In the genomic region with DNA sequence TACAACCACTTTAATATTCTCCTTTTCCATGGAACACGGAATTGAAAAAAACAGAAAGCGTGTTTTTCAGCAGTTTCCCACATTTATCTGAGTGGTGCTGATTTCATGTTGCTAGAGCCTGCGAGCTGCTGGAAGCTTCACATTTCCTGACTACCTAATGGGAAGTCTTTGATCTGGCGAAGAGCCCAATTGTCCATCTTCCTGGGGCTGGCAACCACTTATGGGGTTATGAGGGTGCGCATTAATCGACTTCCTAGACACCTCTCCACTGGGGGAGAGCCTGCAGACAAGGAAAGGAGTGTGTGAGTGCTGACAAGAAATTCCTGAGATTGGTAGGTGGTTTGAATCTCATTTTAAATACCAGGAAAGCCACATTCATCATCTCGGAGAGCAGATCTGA, we compare ENCODE assay signal across 13 mouse cellular contexts.
DNase-seq lines count a peak whose midpoint lies in the region; ATAC-seq and TF ChIP-seq lines count a peak whose summit lies in the region.
"Had no signal": no experiment of that assay in that cellular context is flagged by ENCODE, and none has a peak within 500 bp of the region (broad histone marks: within the 10 kb centered on the region; RNA-seq: fewer than 3 reads in every experiment).

No protein-coding gene starts in this region.

- 0 out of 2 replicates have a peak overlapping the region, but pooled peaks have one; percentile 24 for H3K27ac ChIP-seq in gastrocnemius, adult 2 months
- H3K27ac ChIP-seq in neural tube, embryonic 11.5 days (ENCODE audit: low read depth, low read length), result no peak overlapping the region
- no peak overlapping the region for H3K27ac ChIP-seq in neural tube, embryonic 15.5 days (replicated peaks)
- H3K27ac ChIP-seq in hindbrain, embryonic 10.5 days, result no peak overlapping the region
- H3K27ac ChIP-seq: forebrain, embryonic 10.5 days; hindbrain, embryonic 12.5 days had no signal

- DNase-seq in gastrocnemius, adult 2 months, result no peak
- DNase-seq in gastrocnemius, postnatal 14 days, result no peak
- DNase-seq in neural tube, embryonic 11.5 days (ENCODE audit: low spot score), result peak; percentile 31
- peak; percentile 43 for DNase-seq in forelimb bud, embryonic 11.5 days (ENCODE audit: low read depth, low spot score)
- DNase-seq in layer of hippocampus, adult 11-12 months (ENCODE audit: low spot score), result no peak
- DNase-seq in hindbrain, embryonic 10.5 days (ENCODE audit: low spot score), result no peak
- DNase-seq in left cerebral cortex, adult 18-20 months (ENCODE audit: low spot score in 2 of 2), result no peak
- DNase-seq: lung, adult 2 months had no signal

- H3K4me1 ChIP-seq in neural tube, embryonic 11.5 days (ENCODE audit: control insufficient read depth, insufficient read depth, low read length), result peaks cover 9% of the 10 kb centered on the region; the same call in 1 of the 2 replicates
- peaks cover 11% of the 10 kb centered on the region; the same call in 1 of the 2 replicates for H3K4me1 ChIP-seq in neural tube, embryonic 15.5 days
- peaks cover 13% of the 10 kb centered on the region; the same call in 1 of the 2 replicates for H3K4me1 ChIP-seq in hindbrain, embryonic 10.5 days (replicated peaks)

- no peak overlapping the region for H3K4me2 ChIP-seq in neural tube, embryonic 11.5 days (ENCODE audit: low read depth)
- no peak overlapping the region for H3K4me2 ChIP-seq in neural tube, embryonic 15.5 days
- H3K4me2 ChIP-seq: hindbrain, embryonic 12.5 days had no signal

- TF ChIP-seq CTCF in gastrocnemius, adult 2 months (IDR thresholded peaks at IDR 0.05), result no peak

- intact Hi-C loops in gastrocnemius, adult 2 months (cut with DNase I), result no loop called here
- intact Hi-C loops in gastrocnemius, postnatal 14 days (cut with DNase I; ENCODE audit: low total_unique reads), result no loop called here

- no peak for ATAC-seq in neural tube, embryonic 11.5 days (ENCODE audit: insufficient read depth, low FRiP score, low TSS enrichment)
- no peak for ATAC-seq in neural tube, embryonic 15.5 days (ENCODE audit: low FRiP score)
- ATAC-seq: activated CD4-positive, CD25-positive, alpha-beta regulatory T cell, adult 4 months; intestine, postnatal 0 days had no signal

- no peak overlapping the region for H3K9ac ChIP-seq in neural tube, embryonic 11.5 days (ENCODE audit: low read length)
- H3K9ac ChIP-seq in neural tube, embryonic 15.5 days (replicated peaks), result no peak overlapping the region
- H3K9ac ChIP-seq: hindbrain, embryonic 12.5 days had no signal

- no peaks in the 10 kb centered on the region for H3K36me3 ChIP-seq in neural tube, embryonic 11.5 days (ENCODE audit: control insufficient read depth, insufficient read depth, low read length)
- H3K36me3 ChIP-seq in neural tube, embryonic 15.5 days, result no peaks in the 10 kb centered on the region
- no peaks in the 10 kb centered on the region for H3K36me3 ChIP-seq in hindbrain, embryonic 10.5 days
- H3K36me3 ChIP-seq: forebrain, embryonic 10.5 days; hindbrain, embryonic 12.5 days had no signal

- no peak overlapping the region for H3K4me3 ChIP-seq in gastrocnemius, adult 2 months
- H3K4me3 ChIP-seq in neural tube, embryonic 11.5 days (ENCODE audit: low read depth, low read length), result no peak overlapping the region
- H3K4me3 ChIP-seq in neural tube, embryonic 15.5 days (replicated peaks), result no peak overlapping the region
- H3K4me3 ChIP-seq in hindbrain, embryonic 10.5 days, result no peak overlapping the region
- H3K4me3 ChIP-seq: forebrain, embryonic 10.5 days; hindbrain, embryonic 12.5 days had no signal

- no peaks in the 10 kb centered on the region for H3K9me3 ChIP-seq in neural tube, embryonic 11.5 days (ENCODE audit: control insufficient read depth, low read length)
- no peaks in the 10 kb centered on the region for H3K9me3 ChIP-seq in neural tube, embryonic 15.5 days (replicated peaks)
- no peaks in the 10 kb centered on the region for H3K9me3 ChIP-seq in hindbrain, embryonic 10.5 days
- H3K9me3 ChIP-seq: forebrain, embryonic 10.5 days; hindbrain, embryonic 12.5 days had no signal

- H3K27me3 ChIP-seq in neural tube, embryonic 11.5 days (ENCODE audit: control insufficient read depth, insufficient read depth, low read length), result no peaks in the 10 kb centered on the region
- H3K27me3 ChIP-seq in neural tube, embryonic 15.5 days (replicated peaks), result no peaks in the 10 kb centered on the region
- no peaks in the 10 kb centered on the region for H3K27me3 ChIP-seq in hindbrain, embryonic 10.5 days (ENCODE audit: insufficient read depth, poor library complexity, severe bottlenecking)
- H3K27me3 ChIP-seq: hindbrain, embryonic 12.5 days had no signal

- 63% methylated on average over 7 of the region's 7 CpGs for WGBS in neural tube, embryonic 11.5 days
- WGBS in neural tube, embryonic 15.5 days, result 73% methylated on average over 7 of the region's 7 CpGs
- 80% methylated on average over 7 of the region's 7 CpGs for whole genome bisulfite sequencing in hindbrain, embryonic 10.5 days

Comparison
In these comparisons a context has a peak if more than half of its experiments do, and no peak if none do; other contexts are left out.
1. DNase-seq: peak in neural tube, embryonic 11.5 days (single experiment) and forelimb bud, embryonic 11.5 days (single experiment); none in gastrocnemius, adult 2 months (single experiment), gastrocnemius, postnatal 14 days (single experiment), layer of hippocampus, adult 11-12 months (single experiment), hindbrain, embryonic 10.5 days (single experiment) and left cerebral cortex, adult 18-20 months (0 of 2).